Mouse (Mus musculus): ENCODE results near the gene Srgap1.
A peak's percentile ranks its signal among the peaks of the same experiment; 100 is the strongest.

Gene Srgap1

GRCm38 (mm10) chr10:121878855-121879254 is 168.3 kb downstream of the Srgap1 start:
- DNase-seq (ENCODE audit: low spot score in 2 of 2), result no peak

- DNase-seq (ENCODE audit: low spot score in 2 of 2), result no peak
Measured at GRCm38 (mm10) chr10:121877906-121878305, 169.2 kb downstream of the Srgap1 start.

DNA sequence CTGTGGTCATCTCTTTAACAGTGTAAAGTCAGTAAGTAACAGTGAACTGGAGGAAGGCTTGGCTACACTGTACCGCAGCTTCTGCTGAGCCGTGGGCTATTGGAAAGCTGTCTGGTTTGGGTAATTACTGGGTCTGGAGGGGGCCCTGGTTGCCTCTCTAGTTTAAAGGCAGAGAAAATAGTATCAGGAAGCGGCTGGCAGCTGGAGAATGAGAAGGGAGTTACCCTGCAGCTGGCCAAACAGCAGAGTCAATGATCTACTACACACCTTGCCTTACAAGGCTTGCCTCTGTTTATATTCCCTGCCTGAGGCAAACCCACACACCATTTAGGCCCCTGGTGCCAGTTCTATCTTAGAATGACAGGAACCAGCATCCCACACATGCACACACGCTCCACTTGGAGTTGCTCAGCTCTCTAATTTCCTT is 174.0 kb downstream of the Srgap1 start:
- DNase-seq (ENCODE audit: low spot score in 2 of 2), result no peak

- no peak for DNase-seq (ENCODE audit: low spot score in 2 of 2)
Measured at GRCm38 (mm10) chr10:121869941-121870340, 177.2 kb downstream of the Srgap1 start.

GRCm38 (mm10) chr10:121868255-121868654 is 178.9 kb downstream of the Srgap1 start:
- no peak for DNase-seq (ENCODE audit: low spot score in 2 of 2)

DNA sequence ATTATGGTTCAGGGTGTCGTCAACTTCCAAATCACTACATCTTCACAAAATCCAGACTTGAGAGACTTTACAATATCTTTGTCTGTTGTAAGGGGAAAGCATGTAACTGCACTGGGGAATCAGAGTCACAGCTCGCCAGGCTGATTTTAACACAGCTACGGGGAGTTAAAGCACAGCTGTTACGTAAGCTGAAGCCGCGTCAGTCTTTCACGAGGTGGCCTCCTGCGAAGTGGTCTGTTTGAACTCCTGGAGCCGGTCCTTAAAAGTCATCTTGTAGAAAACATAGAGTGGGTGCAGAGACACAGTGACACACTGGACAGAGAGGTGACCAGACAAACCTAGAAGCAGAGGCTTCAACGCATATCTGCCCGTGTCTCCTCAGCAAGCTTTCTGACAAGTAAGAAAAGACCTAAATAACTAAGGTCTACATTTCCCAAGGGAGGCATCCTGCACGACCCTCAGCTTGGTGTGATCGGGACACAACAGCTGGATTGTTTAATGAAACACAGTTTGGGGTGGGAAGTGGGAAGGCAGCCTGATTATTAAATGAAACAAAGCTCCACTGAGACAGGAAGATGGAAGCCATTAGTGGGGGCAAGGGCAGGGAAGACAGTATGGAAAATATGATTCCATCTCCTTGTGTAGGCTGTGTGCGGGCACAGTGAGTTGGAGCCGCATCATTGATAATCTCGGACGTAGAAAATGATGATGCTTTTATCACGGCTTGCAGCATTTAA is 181.4 kb downstream of the Srgap1 start:
- no peak for DNase-seq (ENCODE audit: low spot score in 2 of 2)

- DNase-seq (ENCODE audit: low spot score in 2 of 2), result no peak
Measured at GRCm38 (mm10) chr10:121860924-121861323, 186.2 kb downstream of the Srgap1 start.

GRCm38 (mm10) chr10:121859803-121860571 is 187.1 kb downstream of the Srgap1 start:
- DNase-seq (ENCODE audit: low spot score in 2 of 2), result no peak

DNA sequence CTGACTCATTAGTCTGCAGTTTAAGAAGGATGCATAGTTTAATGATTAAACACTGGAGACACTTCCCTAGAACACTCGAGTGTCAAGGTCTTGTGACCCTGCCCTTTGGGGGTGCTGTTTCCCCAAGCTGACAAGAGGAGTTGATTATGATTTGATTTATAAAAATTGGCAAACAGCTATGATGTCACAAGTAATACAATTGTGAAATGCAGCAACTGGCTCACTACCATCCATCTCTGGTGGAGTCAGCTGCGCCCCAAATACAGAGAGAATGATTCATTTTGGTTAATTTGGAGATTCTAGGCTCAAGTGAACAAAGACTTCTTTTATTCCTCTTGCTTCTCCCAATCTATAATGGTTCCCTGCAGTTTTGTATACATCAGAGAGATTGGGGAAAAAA is 188.2 kb downstream of the Srgap1 start:
- DNase-seq (ENCODE audit: low spot score in 2 of 2), result no peak

- DNase-seq (ENCODE audit: low spot score in 2 of 2), result no peak
Measured at GRCm38 (mm10) chr10:121858086-121858485, 189.0 kb downstream of the Srgap1 start.

DNA sequence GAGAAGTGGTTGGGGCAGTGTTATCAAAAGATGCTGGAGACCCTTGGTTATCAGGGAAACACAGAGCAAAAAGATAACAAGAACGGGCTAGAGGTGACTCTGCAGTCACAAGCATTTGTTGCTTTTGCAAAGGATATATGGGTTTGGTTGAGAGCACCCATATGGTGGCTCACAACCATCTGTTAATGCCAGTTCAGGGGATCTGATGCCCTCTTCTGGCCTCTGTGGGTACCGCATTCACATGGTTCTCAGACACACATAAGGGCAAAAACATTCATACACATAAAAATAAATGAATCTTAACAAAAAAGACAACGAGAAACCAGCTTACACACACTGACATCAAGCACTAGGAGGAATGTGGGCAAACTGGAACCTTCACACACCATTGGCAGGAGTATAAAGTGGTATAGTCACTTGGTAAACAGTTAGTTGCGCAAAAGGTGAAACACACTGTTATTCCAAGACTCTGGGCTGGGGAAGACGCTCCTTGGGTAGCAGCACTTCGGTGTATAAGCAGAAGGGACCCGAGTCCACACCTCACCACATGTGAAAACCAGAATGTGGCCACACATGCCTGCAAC is 191.2 kb downstream of the Srgap1 start:
- DNase-seq (ENCODE audit: low spot score in 2 of 2), result peak in 1 of 2 experiments; percentile 10

GRCm38 (mm10) chr10:121853385-121853808 is 193.7 kb downstream of the Srgap1 start:
- DNase-seq (ENCODE audit: low spot score in 2 of 2), result no peak

GRCm38 (mm10) chr10:121849496-121849895 is 197.6 kb downstream of the Srgap1 start:
- no peak for DNase-seq (ENCODE audit: low spot score in 2 of 2)

GRCm38 (mm10) chr10:121845677-121846076 is 201.4 kb downstream of the Srgap1 start:
- no peak for DNase-seq (ENCODE audit: low spot score in 2 of 2)

DNA sequence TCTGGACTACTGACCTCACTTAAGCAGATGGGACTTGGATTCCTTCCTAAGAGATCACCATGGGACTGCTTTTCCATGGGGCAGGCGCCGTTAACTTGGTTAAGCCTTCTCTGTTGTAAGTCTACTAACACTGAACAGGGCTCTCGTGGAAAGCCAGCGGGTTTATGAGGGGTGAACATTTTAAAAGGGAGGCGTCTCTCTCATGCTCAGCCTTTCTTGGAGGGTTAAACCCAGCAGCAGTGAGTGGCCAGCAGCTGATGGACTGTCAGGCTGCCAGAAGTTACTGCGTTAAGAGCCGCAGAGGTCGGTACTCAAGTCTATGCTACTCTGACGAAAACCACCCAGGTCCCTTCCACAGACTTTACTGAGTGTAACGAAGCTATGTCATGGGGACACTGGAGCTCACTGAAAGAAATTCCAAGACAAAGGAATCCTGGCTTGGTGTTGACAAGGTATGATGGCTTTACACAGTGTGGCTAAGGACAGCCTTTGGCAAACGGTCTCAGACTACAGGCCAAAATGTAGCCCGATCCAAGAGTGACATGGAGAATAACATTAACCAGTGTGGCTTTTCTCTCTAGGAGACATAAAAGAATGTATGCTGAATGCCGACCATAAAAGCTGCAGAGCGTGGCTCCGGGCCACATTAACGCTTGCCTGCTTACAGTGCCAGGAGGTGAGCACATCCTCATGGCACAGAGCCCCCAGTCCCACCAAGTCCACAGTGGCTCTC is 209.8 kb downstream of the Srgap1 start:
- DNase-seq (ENCODE audit: low spot score in 2 of 2), result no peak

- no peak for DNase-seq (ENCODE audit: low spot score in 2 of 2)
Measured at GRCm38 (mm10) chr10:121836507-121837165, 210.5 kb downstream of the Srgap1 start.

- no peak for DNase-seq (ENCODE audit: low spot score in 2 of 2)
Measured at GRCm38 (mm10) chr10:121833443-121833842, 213.7 kb downstream of the Srgap1 start.

DNA sequence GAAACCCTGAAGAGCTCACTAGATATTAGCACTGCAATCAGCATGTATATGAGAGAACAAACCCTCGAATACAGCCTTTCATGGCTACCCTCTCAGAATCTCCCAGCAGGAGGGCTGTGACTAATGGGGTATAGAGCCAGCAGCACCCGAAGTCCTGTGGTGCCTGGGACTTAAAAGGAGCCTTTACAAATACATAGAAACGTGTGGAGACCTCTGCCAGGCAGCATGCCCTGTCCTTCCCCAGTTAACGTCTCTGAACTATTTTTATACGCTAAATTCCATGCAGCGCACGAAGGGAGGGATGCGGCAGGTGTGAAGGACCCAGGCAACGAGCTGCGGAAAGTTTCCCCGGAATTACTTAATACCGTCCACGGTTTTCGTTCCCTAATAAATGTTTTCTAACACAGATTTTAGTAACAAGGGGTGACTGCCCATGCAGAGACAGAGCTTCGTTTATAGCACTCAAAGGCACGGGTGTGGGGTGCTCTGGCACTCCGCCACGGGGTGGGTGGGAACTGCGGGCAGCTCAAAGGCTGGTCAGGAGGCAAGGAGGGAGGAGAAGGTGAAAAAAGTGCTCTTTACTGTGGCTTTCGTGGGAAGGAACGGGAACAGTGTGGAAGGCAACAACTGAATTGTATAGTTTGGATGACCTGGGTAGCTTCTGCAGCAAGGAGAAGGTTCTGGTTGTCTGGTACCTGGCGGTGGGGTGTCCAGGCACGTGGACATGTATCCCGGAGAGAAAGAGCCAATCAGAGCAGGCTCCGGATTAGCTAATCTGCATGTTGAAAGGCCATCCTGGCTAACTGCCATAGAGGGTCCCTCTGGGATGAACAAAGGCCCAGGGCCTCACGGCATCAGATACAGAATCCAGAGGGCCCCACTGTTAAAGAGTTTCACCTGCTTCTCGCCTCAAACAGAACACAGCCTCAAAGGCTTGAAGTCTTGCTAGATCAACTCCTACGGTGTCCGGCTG is 216.5 kb downstream of the Srgap1 start:
- DNase-seq (ENCODE audit: low spot score in 2 of 2), result no peak

DNA sequence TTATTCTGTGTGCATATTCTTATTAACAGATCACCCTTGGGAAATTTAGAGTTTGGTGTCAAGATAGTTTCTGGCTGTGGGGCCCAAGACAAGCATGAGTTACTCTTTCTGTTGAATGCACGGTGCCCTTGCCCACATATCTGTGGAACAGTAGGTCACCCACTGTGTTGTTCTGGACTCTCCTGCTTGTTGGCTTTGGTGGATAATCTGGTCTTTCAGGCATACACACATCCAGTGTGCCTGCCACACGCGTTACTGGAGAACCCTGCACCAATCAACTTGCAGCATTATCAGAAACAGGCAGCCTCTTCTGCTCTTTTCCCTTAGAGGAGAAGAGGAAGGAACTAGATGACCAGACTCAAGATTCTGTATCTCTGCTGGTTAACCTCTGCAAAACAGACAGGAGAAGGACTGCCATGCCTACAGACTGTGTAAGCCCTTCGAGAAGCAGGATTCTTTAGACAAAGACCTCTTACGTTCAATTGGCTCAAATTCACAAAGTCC is 217.3 kb downstream of the Srgap1 start:
- DNase-seq (ENCODE audit: low spot score in 2 of 2), result no peak

GRCm38 (mm10) chr10:121829034-121829433 is 218.1 kb downstream of the Srgap1 start:
- no peak for DNase-seq (ENCODE audit: low spot score in 2 of 2)

Measured in thymus, postnatal 10 days (tissue).